Mouse (Mus musculus) testis, adult 2 months (tissue): ENCODE data around the gene Adcy1.

Source experiments
- CTCF ChIP-seq: fragments of 200-500 bp; IDR thresholded peaks from 2 replicates; pipeline ENCODE4 v1.5.1; 2012; ENCODE audit warnings: low read depth, mild to moderate bottlenecking, inconsistent platforms, low read length, moderate library complexity; ENCODE audit not compliant: control insufficient read depth, insufficient read depth, insufficient replicate concordance
- POLR2A ChIP-seq: fragments of 200-500 bp; IDR thresholded peaks from 2 replicates; pipeline ENCODE4 v1.6.1; 2012; ENCODE audit warnings: low read depth, mild to moderate bottlenecking, inconsistent platforms, low read length, moderate library complexity; ENCODE audit not compliant: control insufficient read depth

DNA sequence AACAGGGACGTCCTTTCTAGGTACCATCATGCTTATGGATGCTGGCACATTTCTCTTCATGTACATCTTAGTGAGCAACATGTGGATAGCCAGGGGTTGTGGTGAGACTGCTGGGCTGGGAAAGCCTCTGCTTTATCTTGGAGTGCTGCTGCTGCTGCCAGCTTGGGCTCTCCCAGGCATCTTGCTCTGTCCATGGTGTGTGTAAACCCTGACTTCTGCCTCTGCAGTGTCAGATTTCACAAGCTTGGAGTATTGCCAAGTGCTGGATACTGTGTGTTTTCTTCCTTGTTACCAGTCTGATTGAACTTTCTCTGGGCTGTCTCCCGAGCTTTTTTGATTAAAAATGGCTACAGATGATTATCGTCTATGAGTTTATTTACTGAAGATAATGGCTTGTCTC, 79.4 kb downstream of the Adcy1 start:
- TF ChIP-seq POLR2A: no peak
- no peak for TF ChIP-seq CTCF
